10 mouse cellular contexts compared by ENCODE assay signal in the genomic region with DNA sequence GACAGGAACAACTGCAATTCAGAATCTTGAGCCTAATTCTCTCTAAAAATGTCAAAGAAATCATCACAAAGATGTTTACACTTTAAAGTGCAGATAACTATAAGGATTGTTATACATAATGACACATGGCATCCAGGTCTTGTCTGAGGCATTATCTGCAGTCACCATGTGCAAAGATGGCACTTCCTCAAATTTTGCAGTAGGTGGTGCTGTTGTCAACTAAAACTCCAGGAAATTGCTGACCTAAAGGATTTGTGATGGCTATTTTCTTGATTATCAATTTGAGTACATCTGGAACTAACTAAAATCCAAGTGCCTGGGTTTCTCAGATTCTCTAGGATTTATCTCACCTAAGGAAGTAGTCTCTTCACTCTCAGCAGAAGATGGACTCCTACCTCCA. TPM values are rescaled to one million over a fixed set of nuclear protein-coding genes. Genes with fewer than 3 reads are reported as not detected.
DNase-seq lines count a peak whose midpoint lies in the region; ATAC-seq and TF ChIP-seq lines count a peak whose summit lies in the region.
"Had no signal": no experiment of that assay in that cellular context is flagged by ENCODE, and none has a peak within 500 bp of the region (broad histone marks: within the 10 kb centered on the region; RNA-seq: fewer than 3 reads in every experiment).

No protein-coding gene starts in this region.

- H3K9ac ChIP-seq in hindbrain, postnatal 0 days (replicated peaks; ENCODE audit: low read length): no peak overlapping the region

- H3K4me2 ChIP-seq in hindbrain, postnatal 0 days (ENCODE audit: low read depth, low read length): no peak overlapping the region

- no peaks in the 10 kb centered on the region for H3K27me3 ChIP-seq in Patski
- no peaks in the 10 kb centered on the region for H3K27me3 ChIP-seq in hindbrain, postnatal 0 days (ENCODE audit: insufficient read depth, low read length)

- no peak overlapping the region for H3K4me3 ChIP-seq in hindbrain, postnatal 0 days (ENCODE audit: low read length)

- no peaks in the 10 kb centered on the region for H3K36me3 ChIP-seq in hindbrain, postnatal 0 days (ENCODE audit: insufficient read depth, low read length)

- CTCF ChIA-PET in Patski (lab: Charles Lee): no interaction called here

- no peaks in the 10 kb centered on the region for H3K9me3 ChIP-seq in hindbrain, postnatal 0 days (ENCODE audit: low read length)

- POLR2A ChIA-PET in Patski (lab: Charles Lee): no interaction called here

- peak; percentile 4 for DNase-seq in adrenal gland, postnatal 14 days
- DNase-seq in adrenal gland, postnatal 25 days: no peak
- DNase-seq in layer of hippocampus, adult 8-10 months (ENCODE audit: low spot score in 2 of 2): peak; percentile 5 to 8
- no peak for DNase-seq in layer of hippocampus, postnatal 25 days (ENCODE audit: extremely low spot score in 1 of 2, low spot score in 1 of 2)
- DNase-seq in Patski (ENCODE audit: low read depth, low spot score): no peak
- DNase-seq in hindbrain, postnatal 0 days (ENCODE audit: low spot score): peak; percentile 69
- no peak for DNase-seq in thymus, postnatal 10 days (ENCODE audit: low spot score in 2 of 2)
- no peak for DNase-seq in right cerebral cortex, adult 18-20 months
- DNase-seq: heart, postnatal 36 days had no signal

- no peak for ATAC-seq in Patski
- ATAC-seq in hindbrain, postnatal 0 days: no peak

- in situ Hi-C loops in Patski (cut with MboI; ENCODE audit: low pct_unique_long_range_greater_than_20kb): no loop called here

- H3K4me1 ChIP-seq in hindbrain, postnatal 0 days (ENCODE audit: insufficient read depth, low read length): no peaks in the 10 kb centered on the region

- TF ChIP-seq CTCF in Patski (IDR thresholded peaks at IDR 0.05): peak; percentile 28
- peak; percentile 77 for TF ChIP-seq CTCF in hindbrain, postnatal 0 days (IDR thresholded peaks at IDR 0.05; ENCODE audit: low read depth)

- no peak overlapping the region for H3K27ac ChIP-seq in hindbrain, postnatal 0 days
- H3K27ac ChIP-seq: macrophage had no signal

RNA-seq across cellular contexts. Expression of gene Olfr722, which starts 41.4 kb away (rescaled TPM):
- total RNA-seq in adrenal gland, postnatal 14 days (2021): not detected in 2 replicates
- not detected in 2 replicates for total RNA-seq in adrenal gland, postnatal 25 days (2021)
- total RNA-seq in layer of hippocampus, adult 8-10 months (2022): not detected
- total RNA-seq in layer of hippocampus, postnatal 25 days (2021): not detected
- not detected for polyA plus RNA-seq in Patski (2021)
- total RNA-seq in hindbrain, postnatal 0 days (2014; rRNA removed): not detected in 2 replicates
- polyA plus RNA-seq in hindbrain, postnatal 0 days (2015; fragmentation: Nextera tagmentation; extraction: Ambion mirVana): not detected in 2 replicates
- total RNA-seq: heart, postnatal 36 days had no signal
- polyA plus RNA-seq: macrophage had no signal

Comparison
In these comparisons a context has a peak if more than half of its experiments do, and no peak if none do; other contexts are left out.
1. DNase-seq: peak in adrenal gland, postnatal 14 days (single experiment), layer of hippocampus, adult 8-10 months (2 of 2) and hindbrain, postnatal 0 days (single experiment); none in adrenal gland, postnatal 25 days (single experiment), layer of hippocampus, postnatal 25 days (0 of 2), Patski (single experiment), thymus, postnatal 10 days (0 of 2) and right cerebral cortex, adult 18-20 months (single experiment).